Mouse (Mus musculus): ENCODE measurements around the gene Olfr1373. TPM values are rescaled to one million over a fixed set of nuclear protein-coding genes. Genes with fewer than 3 reads are reported as not detected.
"Not testable (repeated sequence)": the region's sequence is repeated elsewhere in the genome, so short reads cannot be mapped to it uniquely, and the experiment has no call there.

Gene Olfr1373
- polyA plus RNA-seq, 2 experiments: not detected

- DNase-seq (ENCODE audit: low spot score): no peak
- Histone ChIP-seq H3K27me3 (ENCODE audit: control insufficient read depth, insufficient read depth, low read length) (no peaks in the 10 kb centered on the region), H3K36me3 (ENCODE audit: control insufficient read depth, insufficient read depth, low read length) (peaks cover 30% of the 10 kb centered on the region), H3K27ac (replicated peaks; ENCODE audit: low read depth, low read length) (no peak overlapping the region), H3K9me3 (ENCODE audit: control insufficient read depth, low read length) (no peaks in the 10 kb centered on the region), H3K4me1 (ENCODE audit: control insufficient read depth, insufficient read depth, low read length) (no peaks in the 10 kb centered on the region), H3K4me2 (replicated peaks; ENCODE audit: low read depth, low read length, severe bottlenecking) (no peak overlapping the region), H3K9ac (ENCODE audit: low read depth, low read length, severe bottlenecking) (no peak overlapping the region), H3K4me3 (replicated peaks; ENCODE audit: low read length) (no peak overlapping the region)
- no peak for ATAC-seq (ENCODE audit: low FRiP score, low read depth)
- WGBS: 69% methylated on average over 5 of the region's 5 CpGs
- TF ChIP-seq POLR2A (IDR thresholded peaks at IDR 0.05; ENCODE audit: borderline replicate concordance, extremely low read depth, insufficient read depth, insufficient read length): no peak
These were observed 16.8 kb downstream of the Olfr1373 start for GRCm38 (mm10) chr11:52128316-52129061.

GRCm38 (mm10) chr11:52127760-52128159 lies 17.6 kb downstream of the Olfr1373 start:
- no peak overlapping the region for H3K4me2 ChIP-seq (replicated peaks; ENCODE audit: low read depth, low read length, severe bottlenecking)
- no peaks in the 10 kb centered on the region for H3K4me1 ChIP-seq (ENCODE audit: control insufficient read depth, insufficient read depth, low read length)
- WGBS: 69% methylated on average over 5 of the region's 5 CpGs
- H3K27ac ChIP-seq (replicated peaks; ENCODE audit: low read depth, low read length): no peak overlapping the region
- H3K36me3 ChIP-seq (ENCODE audit: control insufficient read depth, insufficient read depth, low read length): peaks cover 37% of the 10 kb centered on the region
- no peak for TF ChIP-seq POLR2A (IDR thresholded peaks at IDR 0.05; ENCODE audit: borderline replicate concordance, extremely low read depth, insufficient read depth, insufficient read length)
- no peak for ATAC-seq (ENCODE audit: low FRiP score, low read depth)
- H3K27me3 ChIP-seq (ENCODE audit: control insufficient read depth, insufficient read depth, low read length): no peaks in the 10 kb centered on the region
- H3K9me3 ChIP-seq (ENCODE audit: control insufficient read depth, low read length): no peaks in the 10 kb centered on the region
- no peak overlapping the region for H3K4me3 ChIP-seq (replicated peaks; ENCODE audit: low read length)
- DNase-seq (ENCODE audit: low spot score): no peak
- H3K9ac ChIP-seq (ENCODE audit: low read depth, low read length, severe bottlenecking): no peak overlapping the region

GRCm38 (mm10) chr11:52127169-52127568 lies 18.2 kb downstream of the Olfr1373 start:
- H3K4me3 ChIP-seq (replicated peaks; ENCODE audit: low read length): no peak overlapping the region

GRCm38 (mm10) chr11:52124468-52124867 lies 20.9 kb downstream of the Olfr1373 start:
- Histone ChIP-seq H3K27ac (replicated peaks; ENCODE audit: low read depth, low read length) (no peak overlapping the region), H3K4me3 (replicated peaks; ENCODE audit: low read length) (no peak overlapping the region), H3K4me1 (ENCODE audit: control insufficient read depth, insufficient read depth, low read length) (no peaks in the 10 kb centered on the region), H3K27me3 (ENCODE audit: control insufficient read depth, insufficient read depth, low read length) (no peaks in the 10 kb centered on the region), H3K4me2 (replicated peaks; ENCODE audit: low read depth, low read length, severe bottlenecking) (no peak overlapping the region), H3K9ac (ENCODE audit: low read depth, low read length, severe bottlenecking) (no peak overlapping the region), H3K9me3 (ENCODE audit: control insufficient read depth, low read length) (no peaks in the 10 kb centered on the region), H3K36me3 (ENCODE audit: control insufficient read depth, insufficient read depth, low read length) (peaks cover 68% of the 10 kb centered on the region)
- WGBS: 89% methylated on average over 4 of the region's 4 CpGs
- no peak for ATAC-seq (ENCODE audit: low FRiP score, low read depth)
- TF ChIP-seq POLR2A (IDR thresholded peaks at IDR 0.05; ENCODE audit: borderline replicate concordance, extremely low read depth, insufficient read depth, insufficient read length): no peak
- no peak for DNase-seq (ENCODE audit: low spot score)

More at GRCm38 (mm10) chr11:52127169-52127568, 18.2 kb downstream of the Olfr1373 start:
- Histone ChIP-seq H3K27me3 (ENCODE audit: control insufficient read depth, insufficient read depth, low read length) (no peaks in the 10 kb centered on the region), H3K4me2 (replicated peaks; ENCODE audit: low read depth, low read length, severe bottlenecking) (no peak overlapping the region), H3K27ac (replicated peaks; ENCODE audit: low read depth, low read length) (no peak overlapping the region), H3K9ac (ENCODE audit: low read depth, low read length, severe bottlenecking) (no peak overlapping the region), H3K9me3 (ENCODE audit: control insufficient read depth, low read length) (no peaks in the 10 kb centered on the region), H3K36me3 (ENCODE audit: control insufficient read depth, insufficient read depth, low read length) (peaks cover 43% of the 10 kb centered on the region), H3K4me1 (ENCODE audit: control insufficient read depth, insufficient read depth, low read length) (no peaks in the 10 kb centered on the region)
- ATAC-seq (ENCODE audit: low FRiP score, low read depth) (no peak), DNase-seq (ENCODE audit: low spot score) (no peak)
- 64% methylated on average over 3 of the region's 3 CpGs for whole genome bisulfite sequencing
- no peak for TF ChIP-seq POLR2A (IDR thresholded peaks at IDR 0.05; ENCODE audit: borderline replicate concordance, extremely low read depth, insufficient read depth, insufficient read length)

- H3K4me2 ChIP-seq (replicated peaks; ENCODE audit: low read depth, low read length, severe bottlenecking): no peak overlapping the region
- no peaks in the 10 kb centered on the region for H3K9me3 ChIP-seq (ENCODE audit: control insufficient read depth, low read length)
- DNase-seq (ENCODE audit: low spot score): no peak
- TF ChIP-seq POLR2A (IDR thresholded peaks at IDR 0.05; ENCODE audit: borderline replicate concordance, extremely low read depth, insufficient read depth, insufficient read length): no peak
- no peaks in the 10 kb centered on the region for H3K27me3 ChIP-seq (ENCODE audit: control insufficient read depth, insufficient read depth, low read length)
- peaks cover 88% of the 10 kb centered on the region for H3K36me3 ChIP-seq (ENCODE audit: control insufficient read depth, insufficient read depth, low read length)
- H3K4me1 ChIP-seq (ENCODE audit: control insufficient read depth, insufficient read depth, low read length): no peaks in the 10 kb centered on the region
- 91% methylated on average over 6 of the region's 6 CpGs for WGBS
- H3K9ac ChIP-seq (ENCODE audit: low read depth, low read length, severe bottlenecking): no peak overlapping the region
- no peak overlapping the region for H3K27ac ChIP-seq (replicated peaks; ENCODE audit: low read depth, low read length)
- no peak overlapping the region for H3K4me3 ChIP-seq (replicated peaks; ENCODE audit: low read length)
- no peak for ATAC-seq (ENCODE audit: low FRiP score, low read depth)
These were observed 23.3 kb downstream of the Olfr1373 start for GRCm38 (mm10) chr11:52122045-52122444.

GRCm38 (mm10) chr11:52120415-52120814 lies 24.9 kb downstream of the Olfr1373 start:
- not testable (repeated sequence) for DNase-seq (ENCODE audit: low spot score); ATAC-seq (ENCODE audit: low FRiP score, low read depth); H3K9ac ChIP-seq (ENCODE audit: low read depth, low read length, severe bottlenecking); H3K4me3 ChIP-seq (replicated peaks; ENCODE audit: low read length); H3K4me1 ChIP-seq (ENCODE audit: control insufficient read depth, insufficient read depth, low read length); H3K4me2 ChIP-seq (replicated peaks; ENCODE audit: low read depth, low read length, severe bottlenecking); H3K27me3 ChIP-seq (ENCODE audit: control insufficient read depth, insufficient read depth, low read length); H3K27ac ChIP-seq (replicated peaks; ENCODE audit: low read depth, low read length); H3K9me3 ChIP-seq (ENCODE audit: control insufficient read depth, low read length)
- H3K36me3 ChIP-seq (ENCODE audit: control insufficient read depth, insufficient read depth, low read length): peaks cover 95% of the 10 kb centered on the region

Measured in limb, embryonic 14.5 days (tissue).